Mouse (Mus musculus) heart, postnatal 0 days (tissue): ENCODE results near the gene Camta1. TPM values are rescaled to one million over a fixed set of nuclear protein-coding genes. Genes with fewer than 3 reads are reported as not detected.
A peak's percentile ranks its signal among the peaks of the same experiment; 100 is the strongest.
"Not testable (repeated sequence)": the region's sequence is repeated elsewhere in the genome, so short reads cannot be mapped to it uniquely, and the experiment has no call there.

Source experiments
- ATAC-seq: fragments of 200-750 bp; cut with Nextera tagmentation; 2 replicates; pipeline ENCODE4 v1.8.0; 2017; ENCODE audit warnings: low read depth, moderate number of reproducible peaks, moderate library complexity; ENCODE audit not compliant: insufficient read depth
- DNase-seq: peaks from one replicate; pipeline ENCODE4 v3.0.0-alpha.2; 2016; ENCODE audit warnings: low spot score
- H3K27ac ChIP-seq: fragments of 300-500 bp; sonication (generic); 2 replicates; pipeline ENCODE4 v1.5.1; 2014; ENCODE audit warnings: low read depth, mild to moderate bottlenecking
- H3K27me3 ChIP-seq: fragments of 300-500 bp; sonication (generic); 2 replicates; pipeline ENCODE4 v1.6.1; 2014; ENCODE audit warnings: low read length, mixed read lengths; ENCODE audit not compliant: control insufficient read depth, insufficient read depth
- H3K36me3 ChIP-seq: fragments of 300-500 bp; sonication (generic); replicated peaks from 2 replicates; pipeline ENCODE4 v1.6.1; 2014; ENCODE audit warnings: low read length, mixed read lengths; ENCODE audit not compliant: control insufficient read depth, insufficient read depth
- H3K4me1 ChIP-seq: fragments of 300-500 bp; sonication (generic); 2 replicates; pipeline ENCODE4 v1.6.1; 2014; ENCODE audit warnings: antibody characterized with exemption; ENCODE audit not compliant: control insufficient read depth, insufficient read depth
- H3K4me2 ChIP-seq: fragments of 300-500 bp; sonication (generic); 2 replicates; pipeline ENCODE4 v1.6.1; 2014; ENCODE audit warnings: low read depth, mild to moderate bottlenecking, low read length, moderate library complexity
- H3K4me3 ChIP-seq: fragments of 300-500 bp; sonication (generic); 2 replicates; pipeline ENCODE4 v1.5.1; 2014; ENCODE audit warnings: low read depth, low read length
- H3K9ac ChIP-seq: fragments of 300-500 bp; sonication (generic); replicated peaks from 2 replicates; pipeline ENCODE4 v1.6.1; 2014; ENCODE audit warnings: low read depth, low read length, mixed read lengths
- H3K9me3 ChIP-seq: fragments of 300-500 bp; sonication (generic); replicated peaks from 2 replicates; pipeline ENCODE4 v1.6.1; 2016; ENCODE audit warnings: low read length; ENCODE audit not compliant: control insufficient read depth
- CTCF ChIP-seq: IDR thresholded peaks from 2 replicates; pipeline ENCODE4 v1.5.1; 2016; ENCODE audit warnings: antibody characterized with exemption, control low read depth, low read depth
- EP300 ChIP-seq: IDR thresholded peaks from 2 replicates; pipeline ENCODE4 v1.6.1; 2016; ENCODE audit warnings: antibody characterized with exemption, low read depth
- WGBS: fragments of 180-500 bp; shearing (Covaris S2); extraction: QIAGEN DNeasy Blood & Tissue Kit; methylation state at CpG from one replicate; pipeline ENCODE4 v1.1.7; 2014; 5-methylcytosine and 5-hydroxymethylcytosine counted together
- polyA plus RNA-seq: library from polyadenylated mRNA; unstranded; fragments of >200 nt; fragmentation: Nextera tagmentation; extraction: Ambion mirVana; gene quantifications from 2 replicates; pipeline ENCODE4 v1.2.1, GENCODE M21; 2015
- total RNA-seq: library from RNA; depleted of rRNA; stranded (reverse); fragments of >200 nt; gene quantifications from 2 replicates; pipeline ENCODE4 v1.2.3, GENCODE M21; 2014; ENCODE audit warnings: low replicate concordance

Gene Camta1
- total and polyA plus RNA-seq, 2 experiments from 2014 or later: 72.7 to 240 TPM

DNA sequence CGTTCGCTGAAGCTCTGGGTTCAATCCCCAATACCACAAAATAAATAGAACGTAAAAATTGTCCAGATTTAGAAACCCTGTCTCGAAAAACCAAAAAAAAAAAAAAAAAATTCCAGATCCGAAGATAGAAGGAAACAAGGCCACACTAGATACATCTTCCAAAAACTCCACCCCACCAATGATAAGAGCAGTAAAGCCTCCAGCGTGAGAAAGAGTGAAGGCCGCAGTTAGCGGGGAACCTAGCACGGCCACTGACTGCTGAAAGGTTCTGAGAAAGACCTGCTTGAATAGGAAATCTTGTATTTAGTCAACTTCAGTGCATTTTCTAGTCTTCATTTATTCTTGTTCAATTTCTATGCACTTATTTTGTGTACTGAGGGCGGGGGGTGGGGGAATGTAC is 986.3 kb downstream of the Camta1 start:
- DNase-seq (no peak), ATAC-seq (no peak)
- Histone ChIP-seq H3K9me3 (peaks cover 17% of the 10 kb centered on the region), H3K4me2 (no peak overlapping the region), H3K27ac (no peak overlapping the region), H3K27me3 (no peaks in the 10 kb centered on the region), H3K9ac (no peak overlapping the region), H3K36me3 (no peaks in the 10 kb centered on the region), H3K4me1 (peaks cover 20% of the 10 kb centered on the region), H3K4me3 (no peak overlapping the region)
- 73% methylated on average over 10 of the region's 10 CpGs for WGBS
- TF ChIP-seq EP300 (no peak), CTCF (no peak)

DNA sequence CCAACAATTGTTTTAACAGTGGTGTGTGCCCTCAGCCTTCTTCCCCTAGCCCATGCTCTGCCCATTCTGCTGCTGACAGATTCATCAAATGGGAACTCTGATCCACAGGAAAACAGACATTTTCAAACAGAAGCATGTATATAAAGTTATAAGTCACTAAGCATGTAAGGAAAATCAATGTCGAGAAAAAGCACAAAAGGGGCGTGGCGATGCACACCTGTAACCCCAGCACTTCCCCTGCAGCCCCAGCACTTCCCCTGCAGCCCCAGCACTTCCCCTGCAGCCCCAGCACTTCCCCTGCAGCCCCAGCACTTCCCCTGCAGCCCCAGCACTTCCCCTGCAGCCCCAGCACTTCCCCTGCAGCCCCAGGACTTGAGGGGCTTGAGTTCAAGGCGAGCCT is 987.3 kb downstream of the Camta1 start:
- not testable (repeated sequence) for H3K9me3 ChIP-seq, H3K4me2 ChIP-seq, ATAC-seq, DNase-seq, H3K27ac ChIP-seq, H3K36me3 ChIP-seq, H3K4me3 ChIP-seq, H3K27me3 ChIP-seq, H3K9ac ChIP-seq
- WGBS: 63% methylated on average over 4 of the region's 4 CpGs
- peaks cover 20% of the 10 kb centered on the region for H3K4me1 ChIP-seq

DNA sequence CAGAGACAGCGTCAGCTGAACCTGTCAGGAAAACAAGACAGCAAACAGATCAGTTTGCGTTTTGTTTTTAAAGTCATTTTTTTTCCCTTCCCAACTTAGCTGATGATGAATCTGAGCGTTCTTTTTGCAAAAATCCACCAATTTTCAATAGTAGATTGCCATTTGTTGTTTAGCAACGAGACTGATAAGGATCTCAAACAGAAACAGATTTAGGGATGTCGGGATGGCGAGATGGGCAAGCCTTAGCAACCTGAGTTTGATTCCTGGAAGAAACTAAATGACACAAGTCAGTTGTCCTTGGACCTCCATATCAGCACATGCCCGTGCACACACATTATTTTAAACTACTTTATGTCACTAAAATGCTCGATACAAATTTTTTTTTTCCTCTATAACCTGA is 989.0 kb downstream of the Camta1 start:
- H3K27ac ChIP-seq: no peak overlapping the region; the same call in 1 of the 2 replicates
- no peak for ATAC-seq

DNA sequence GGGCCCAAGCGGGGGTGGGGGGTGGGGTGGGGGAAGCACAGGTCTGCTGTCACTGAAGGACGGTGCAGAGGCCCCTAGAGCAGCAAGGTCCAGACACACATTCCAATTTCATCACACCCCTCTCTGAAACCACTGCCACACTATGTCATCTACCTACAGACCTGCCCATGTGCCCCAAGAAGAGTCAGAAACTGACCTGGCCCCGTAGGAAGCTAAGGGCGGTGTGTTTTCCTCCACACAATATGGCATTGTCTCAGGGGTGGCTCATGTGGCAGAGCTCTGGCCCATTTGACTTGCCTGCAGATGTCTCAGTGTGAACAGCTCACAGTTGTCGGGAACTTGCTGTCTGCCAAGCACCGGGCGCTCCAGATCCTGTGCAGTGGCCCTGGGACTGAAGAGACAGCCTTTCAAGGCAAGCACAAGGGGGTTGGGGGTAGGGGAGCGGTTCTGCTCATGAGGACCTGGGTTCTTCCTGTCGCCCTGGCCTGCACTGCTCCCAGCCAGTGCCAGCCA is 989.5 kb downstream of the Camta1 start:
- DNase-seq (no peak), ATAC-seq (0 out of 2 replicates have a peak, but pooled peaks have one; percentile 5)
- no peak for TF ChIP-seq CTCF
- no peak for TF ChIP-seq EP300
- Histone ChIP-seq H3K4me3 (no peak overlapping the region), H3K27ac (peak overlapping the region; percentile 27), H3K27me3 (no peaks in the 10 kb centered on the region), H3K4me1 (peaks cover 20% of the 10 kb centered on the region), H3K9me3 (no peaks in the 10 kb centered on the region), H3K36me3 (peaks cover 14% of the 10 kb centered on the region), H3K9ac (no peak overlapping the region), H3K4me2 (no peak overlapping the region)
- WGBS: 51% methylated on average over 9 of the region's 9 CpGs

More for the DNA sequence above, 989.0 kb downstream of the Camta1 start:
- TF ChIP-seq CTCF (no peak), EP300 (no peak)
- Histone ChIP-seq H3K4me1 (peaks cover 20% of the 10 kb centered on the region), H3K4me2 (no peak overlapping the region), H3K36me3 (peaks cover 9% of the 10 kb centered on the region), H3K27me3 (no peaks in the 10 kb centered on the region), H3K9ac (no peak overlapping the region), H3K4me3 (no peak overlapping the region), H3K9me3 (no peaks in the 10 kb centered on the region)
- no peak for DNase-seq
- 71% methylated on average over 8 of the region's 8 CpGs for WGBS

DNA sequence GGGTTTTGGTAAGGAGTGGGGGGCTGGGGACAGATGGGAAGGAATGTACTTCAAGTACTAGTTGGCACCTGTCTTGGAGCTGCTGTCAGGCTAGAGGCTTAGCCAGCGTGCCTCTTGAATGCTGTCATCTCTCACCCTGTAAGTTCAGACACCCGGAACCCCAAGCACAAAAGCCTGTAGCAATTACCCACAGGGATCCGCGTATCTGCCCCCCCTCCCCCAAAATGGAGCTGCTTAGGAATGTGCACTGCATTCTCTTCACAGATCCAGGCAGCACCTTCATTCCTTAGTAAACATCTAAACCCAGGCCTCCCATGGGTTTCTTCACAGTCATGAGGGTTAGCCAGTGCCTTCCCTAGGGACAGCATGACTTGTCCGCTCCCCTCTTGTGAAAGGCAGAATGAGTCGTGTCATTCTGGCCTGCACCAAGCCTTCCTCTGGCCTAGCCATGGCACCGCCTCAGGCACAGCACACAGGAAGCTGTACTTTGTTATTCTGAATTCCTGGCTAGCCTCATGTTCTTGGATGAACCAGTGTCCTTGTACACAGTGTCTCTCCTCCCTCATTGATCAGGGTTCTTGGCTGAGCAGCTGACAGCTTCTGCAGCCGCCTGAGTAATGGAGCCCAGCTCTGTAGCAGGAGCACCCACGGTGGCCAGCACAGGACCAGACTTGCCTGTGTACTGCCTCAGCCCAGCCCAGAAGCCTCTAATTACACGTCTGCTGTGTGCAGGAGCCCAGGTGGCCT is 990.1 kb downstream of the Camta1 start:
- Histone ChIP-seq H3K4me2 (no peak overlapping the region), H3K9me3 (no peaks in the 10 kb centered on the region), H3K27me3 (no peaks in the 10 kb centered on the region), H3K4me3 (no peak overlapping the region), H3K27ac (peak overlapping the region; percentile 27), H3K9ac (0 out of 2 replicates have a peak overlapping the region, but pooled peaks have one; percentile 17), H3K4me1 (peaks cover 20% of the 10 kb centered on the region), H3K36me3 (peaks cover 20% of the 10 kb centered on the region)
- DNase-seq: no peak
- TF ChIP-seq EP300: no peak
- TF ChIP-seq CTCF: no peak
- peak; percentile 65 for ATAC-seq
- 28% methylated on average over 10 of the region's 10 CpGs for WGBS
